Mouse (Mus musculus): ENCODE data around the gene Zfp457. TPM values are rescaled to one million over a fixed set of nuclear protein-coding genes. Genes with fewer than 3 reads are reported as not detected.
A peak's percentile ranks its signal among the peaks of the same experiment; 100 is the strongest.

Zfp457 gene
- polyA plus RNA-seq, 1 experiment from 2014 or later = 0.64 TPM

DNA sequence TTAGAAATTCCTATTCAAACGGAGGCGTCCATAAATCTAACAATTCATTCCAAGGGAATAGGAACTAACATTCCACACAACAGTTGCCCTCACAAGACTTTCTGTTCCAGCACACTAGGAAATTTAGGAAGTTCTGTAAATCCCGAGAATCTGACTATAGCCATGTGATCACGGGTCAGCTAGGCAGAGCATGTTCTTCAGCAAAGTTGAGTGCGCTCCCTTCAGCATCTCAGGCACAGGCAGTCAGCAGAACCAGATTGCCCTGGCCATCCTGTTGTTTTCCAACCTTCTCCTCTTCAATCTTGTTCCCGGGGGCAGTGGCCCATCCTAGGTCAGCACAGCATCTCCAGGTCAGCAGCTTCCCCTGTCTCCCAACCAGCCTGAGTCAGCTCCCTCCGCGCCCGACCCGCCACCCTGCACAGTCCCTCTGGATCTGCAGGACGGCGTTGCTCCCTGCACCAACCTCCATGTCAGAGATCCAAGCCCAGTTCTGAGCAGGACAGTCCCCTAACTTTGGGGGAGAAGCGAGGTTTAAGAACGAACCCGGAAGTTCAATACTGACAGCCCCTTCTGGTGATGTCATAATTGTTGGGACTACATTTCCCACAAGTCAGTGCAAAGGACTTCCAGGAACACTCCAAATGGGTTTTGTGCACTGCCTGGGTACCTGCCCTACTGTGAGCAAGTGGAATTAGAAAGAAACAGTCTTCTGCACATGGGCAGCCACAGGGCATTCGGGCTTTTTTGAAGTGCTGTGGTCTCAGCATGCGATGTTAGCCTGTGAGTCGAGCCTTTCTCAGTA, 37.5 kb downstream of the Zfp457 start:
- no peaks in the 10 kb centered on the region for H3K4me1 ChIP-seq (ENCODE audit: control insufficient read depth, insufficient read depth, low read length)
- peak overlapping the region; percentile 42 for H3K9ac ChIP-seq (replicated peaks; ENCODE audit: low read depth, low read length)
- H3K36me3 ChIP-seq (ENCODE audit: control insufficient read depth, insufficient read depth, low read length) = no peaks in the 10 kb centered on the region
- H3K9me3 ChIP-seq (ENCODE audit: control insufficient read depth, low read depth, low read length) = no peaks in the 10 kb centered on the region
- peak overlapping the region; percentile 68 for H3K4me3 ChIP-seq (ENCODE audit: low read depth, low read length)
- no peak overlapping the region for H3K27ac ChIP-seq (ENCODE audit: low read length)
- peak overlapping the region; percentile 60 for H3K4me2 ChIP-seq (replicated peaks; ENCODE audit: low read depth, low read length)
- 7% methylated on average over 18 of the region's 18 CpGs for WGBS
- ATAC-seq (ENCODE audit: insufficient number of reproducible peaks, insufficient read depth, low FRiP score, low read depth) = peak; percentile 97
- no peaks in the 10 kb centered on the region for H3K27me3 ChIP-seq (ENCODE audit: control insufficient read depth, insufficient read depth, low read length)

Other genes starting within 250 kb of the Zfp457 start
- gene Zfp712, start 245.3 kb downstream of the Zfp457 start, polyA plus RNA-seq (2014; fragmentation: Nextera tagmentation; extraction: Ambion mirVana) = 4.8 and 5.0 TPM in 2 replicates
- 6.6 and 7.6 TPM in 2 replicates for gene Zfp708, start 208.5 kb downstream of the Zfp457 start, polyA plus RNA-seq (2014; fragmentation: Nextera tagmentation; extraction: Ambion mirVana)
- gene Gm28557, start 197.9 kb downstream of the Zfp457 start, polyA plus RNA-seq (2014; fragmentation: Nextera tagmentation; extraction: Ambion mirVana) = 4.1 and 4.5 TPM in 2 replicates
- 0.51 and 0.64 TPM in 2 replicates for gene Rslcan18, start 190.2 kb downstream of the Zfp457 start, polyA plus RNA-seq (2014; fragmentation: Nextera tagmentation; extraction: Ambion mirVana)
- gene Zfp759, start 184.8 kb downstream of the Zfp457 start, polyA plus RNA-seq (2014; fragmentation: Nextera tagmentation; extraction: Ambion mirVana) = 2.3 and 3.0 TPM in 2 replicates
- 6.1 and 6.4 TPM in 2 replicates for gene Rsl1, start 133.3 kb downstream of the Zfp457 start, polyA plus RNA-seq (2014; fragmentation: Nextera tagmentation; extraction: Ambion mirVana)
- gene Zfp455, start 112.0 kb downstream of the Zfp457 start, polyA plus RNA-seq (2014; fragmentation: Nextera tagmentation; extraction: Ambion mirVana) = 1.8 and 2.2 TPM in 2 replicates
- gene Zfp458, start 28.0 kb downstream of the Zfp457 start, polyA plus RNA-seq (2014; fragmentation: Nextera tagmentation; extraction: Ambion mirVana) = 3.2 TPM in 2 replicates
- 2.8 and 3.4 TPM in 2 replicates for gene Zfp595, start 26.1 kb upstream of the Zfp457 start, polyA plus RNA-seq (2014; fragmentation: Nextera tagmentation; extraction: Ambion mirVana)
- gene Gm28044, start 54.1 kb upstream of the Zfp457 start, polyA plus RNA-seq (2014; fragmentation: Nextera tagmentation; extraction: Ambion mirVana) = not detected in 2 replicates
- gene Zfp953, start 54.1 kb upstream of the Zfp457 start, polyA plus RNA-seq (2014; fragmentation: Nextera tagmentation; extraction: Ambion mirVana) = 1.5 and 1.8 TPM in 2 replicates
- gene Gm28041, start 69.2 kb upstream of the Zfp457 start, polyA plus RNA-seq (2014; fragmentation: Nextera tagmentation; extraction: Ambion mirVana) = 0.62 and 0.91 TPM in 2 replicates
- gene Zfp456, start 69.3 kb upstream of the Zfp457 start, polyA plus RNA-seq (2014; fragmentation: Nextera tagmentation; extraction: Ambion mirVana) = 2.5 and 3.0 TPM in 2 replicates
- gene Zfp429, start 93.3 kb upstream of the Zfp457 start, polyA plus RNA-seq (2014; fragmentation: Nextera tagmentation; extraction: Ambion mirVana) = 6.0 and 7.3 TPM in 2 replicates
- 0.62 and 0.87 TPM in 2 replicates for gene Zfp459, start 114.9 kb upstream of the Zfp457 start, polyA plus RNA-seq (2014; fragmentation: Nextera tagmentation; extraction: Ambion mirVana)
- gene Zfp874a, start 145.1 kb upstream of the Zfp457 start, polyA plus RNA-seq (2014; fragmentation: Nextera tagmentation; extraction: Ambion mirVana) = 11.2 TPM in 2 replicates
- gene Zfp874b, start 177.8 kb upstream of the Zfp457 start, polyA plus RNA-seq (2014; fragmentation: Nextera tagmentation; extraction: Ambion mirVana) = 4.2 and 5.1 TPM in 2 replicates
- gene Zfp58, start 194.1 kb upstream of the Zfp457 start, polyA plus RNA-seq (2014; fragmentation: Nextera tagmentation; extraction: Ambion mirVana) = 14.5 TPM in 2 replicates
- not detected in 2 replicates for gene Gm26965, start 219.7 kb upstream of the Zfp457 start, polyA plus RNA-seq (2014; fragmentation: Nextera tagmentation; extraction: Ambion mirVana)
- gene Zfp87, start 219.7 kb upstream of the Zfp457 start, polyA plus RNA-seq (2014; fragmentation: Nextera tagmentation; extraction: Ambion mirVana) = 25.0 and 29.0 TPM in 2 replicates
- gene Zfp748, start 247.3 kb upstream of the Zfp457 start, polyA plus RNA-seq (2014; fragmentation: Nextera tagmentation; extraction: Ambion mirVana) = 16.3 and 17.5 TPM in 2 replicates

Measured in stomach, embryonic 14.5 days (tissue).